Mouse (Mus musculus) midbrain, embryonic 16.5 days (tissue): ENCODE measurements around the gene Rtl4. TPM values are rescaled to one million over a fixed set of nuclear protein-coding genes. Genes with fewer than 3 reads are reported as not detected.

Source experiments
- ATAC-seq: fragments of 200-750 bp; cut with Nextera tagmentation; 2 replicates; pipeline ENCODE4 v1.8.0; 2017; ENCODE audit warnings: moderate TSS enrichment
- H3K27ac ChIP-seq: fragments of 300-500 bp; sonication (generic); 2 replicates; pipeline ENCODE4 v1.5.1; 2014; ENCODE audit warnings: mild to moderate bottlenecking, low read length, mixed read lengths
- H3K27me3 ChIP-seq: fragments of 300-500 bp; sonication (generic); 2 replicates; pipeline ENCODE4 v1.6.1; 2014; ENCODE audit warnings: low read depth, low read length, mixed read lengths; ENCODE audit not compliant: control insufficient read depth, insufficient read depth
- H3K36me3 ChIP-seq: fragments of 300-500 bp; sonication (generic); 2 replicates; pipeline ENCODE4 v1.6.1; 2014; ENCODE audit warnings: mild to moderate bottlenecking, low read length, moderate library complexity, mixed read lengths; ENCODE audit not compliant: control insufficient read depth, insufficient read depth
- H3K4me1 ChIP-seq: fragments of 300-500 bp; sonication (generic); 2 replicates; pipeline ENCODE4 v1.6.1; 2014; ENCODE audit warnings: mild to moderate bottlenecking, low read length, mixed read lengths; ENCODE audit not compliant: control insufficient read depth, insufficient read depth
- H3K4me2 ChIP-seq: fragments of 300-500 bp; sonication (generic); 2 replicates; pipeline ENCODE4 v1.6.1; 2014; ENCODE audit warnings: mild to moderate bottlenecking, low read length, mixed read lengths
- H3K4me3 ChIP-seq: fragments of 300-500 bp; sonication (generic); 2 replicates; pipeline ENCODE4 v1.5.1; 2014; ENCODE audit warnings: low read depth, mild to moderate bottlenecking, low read length, moderate library complexity, mixed read lengths
- H3K9ac ChIP-seq: fragments of 300-500 bp; sonication (generic); 2 replicates; pipeline ENCODE4 v1.6.1; 2014; ENCODE audit warnings: low read depth, low read length, mixed read lengths
- H3K9me3 ChIP-seq: fragments of 300-500 bp; sonication (generic); replicated peaks from 2 replicates; pipeline ENCODE4 v1.6.1; 2014; ENCODE audit warnings: mild to moderate bottlenecking, low read length, mixed read lengths; ENCODE audit not compliant: control insufficient read depth, poor library complexity, severe bottlenecking
- WGBS: fragments of 180-500 bp; shearing (Covaris S2); extraction: QIAGEN DNeasy Blood & Tissue Kit; methylation state at CpG from one replicate; pipeline ENCODE4 v1.1.7; 2014; 5-methylcytosine and 5-hydroxymethylcytosine counted together
- microRNA counts: library from miRNA; unstranded; fragments of <30 nt; microRNA quantifications from one replicate; lab custom pipeline; 2016
- microRNA-seq: library from miRNA; unstranded; fragments of <30 nt; microRNA quantifications from one replicate; pipeline ENCODE4, GENCODE M21; 2017
- polyA plus RNA-seq: library from polyadenylated mRNA; unstranded; fragments of >200 nt; fragmentation: Nextera tagmentation; extraction: Ambion mirVana; gene quantifications from 2 replicates; pipeline ENCODE4 v1.2.1, GENCODE M21; 2015

The Rtl4 gene
- polyA plus RNA-seq, 1 experiment from 2014 or later = 1.2 TPM

GRCm38 (mm10) chrX:144747528-144748049 is 58.9 kb downstream of the Rtl4 start:
- no peak for ATAC-seq
- H3K4me1 ChIP-seq = no peaks in the 10 kb centered on the region
- no peak overlapping the region for H3K27ac ChIP-seq
- no peaks in the 10 kb centered on the region for H3K9me3 ChIP-seq
- H3K9ac ChIP-seq = no peak overlapping the region
- no peak overlapping the region for H3K4me2 ChIP-seq
- H3K36me3 ChIP-seq = no peaks in the 10 kb centered on the region
- H3K4me3 ChIP-seq = no peak overlapping the region
- H3K27me3 ChIP-seq = no peaks in the 10 kb centered on the region
- 85% methylated on average over 3 of the region's 3 CpGs for WGBS

- Histone ChIP-seq H3K36me3 (no peaks in the 10 kb centered on the region), H3K9ac (no peak overlapping the region), H3K4me2 (no peak overlapping the region), H3K9me3 (no peaks in the 10 kb centered on the region), H3K27ac (no peak overlapping the region), H3K4me1 (no peaks in the 10 kb centered on the region), H3K4me3 (no peak overlapping the region), H3K27me3 (no peaks in the 10 kb centered on the region)
- WGBS = 66% methylated on average over 2 of the region's 2 CpGs
- ATAC-seq = no peak
Observed at GRCm38 (mm10) chrX:144986980-144987379, 298.3 kb downstream of the Rtl4 start.

- no peak overlapping the region for H3K27ac ChIP-seq
- WGBS = 22% methylated on average over 2 of the region's 2 CpGs
- no peak overlapping the region for H3K9ac ChIP-seq
- H3K4me2 ChIP-seq = no peak overlapping the region
- ATAC-seq = 0 out of 2 replicates have a peak, but pooled peaks have one; percentile 54
- no peaks in the 10 kb centered on the region for H3K27me3 ChIP-seq
- H3K9me3 ChIP-seq = no peaks in the 10 kb centered on the region
- H3K36me3 ChIP-seq = no peaks in the 10 kb centered on the region
- no peaks in the 10 kb centered on the region for H3K4me1 ChIP-seq
- H3K4me3 ChIP-seq = no peak overlapping the region
Observed at GRCm38 (mm10) chrX:145065484-145065913, 376.8 kb downstream of the Rtl4 start.

GRCm38 (mm10) chrX:145089802-145090201 is 401.1 kb downstream of the Rtl4 start:
- Histone ChIP-seq H3K4me1 (no peaks in the 10 kb centered on the region), H3K36me3 (no peaks in the 10 kb centered on the region), H3K27me3 (no peaks in the 10 kb centered on the region), H3K9ac (no peak overlapping the region), H3K27ac (no peak overlapping the region), H3K4me2 (no peak overlapping the region), H3K4me3 (no peak overlapping the region), H3K9me3 (no peaks in the 10 kb centered on the region)
- no peak for ATAC-seq

- ATAC-seq = no peak
Observed at GRCm38 (mm10) chrX:145090360-145090759, 401.7 kb downstream of the Rtl4 start.

GRCm38 (mm10) chrX:145090964-145091363 is 402.3 kb downstream of the Rtl4 start:
- H3K4me3 ChIP-seq = no peak overlapping the region
- no peak overlapping the region for H3K4me2 ChIP-seq
- no peak overlapping the region for H3K9ac ChIP-seq
- no peak for ATAC-seq
- no peaks in the 10 kb centered on the region for H3K36me3 ChIP-seq
- H3K9me3 ChIP-seq = no peaks in the 10 kb centered on the region
- H3K27ac ChIP-seq = no peak overlapping the region
- H3K4me1 ChIP-seq = no peaks in the 10 kb centered on the region
- no peaks in the 10 kb centered on the region for H3K27me3 ChIP-seq
- 89% methylated on average over 2 of the region's 2 CpGs for WGBS

More at GRCm38 (mm10) chrX:145090360-145090759, 401.7 kb downstream of the Rtl4 start:
- Histone ChIP-seq H3K36me3 (no peaks in the 10 kb centered on the region), H3K4me1 (no peaks in the 10 kb centered on the region), H3K27ac (no peak overlapping the region), H3K9ac (no peak overlapping the region), H3K4me3 (no peak overlapping the region), H3K27me3 (no peaks in the 10 kb centered on the region), H3K9me3 (no peaks in the 10 kb centered on the region), H3K4me2 (no peak overlapping the region)
- 81% methylated on average over 3 of the region's 3 CpGs for WGBS

MicroRNAs encoded within 50 kb of the gene (microRNA counts, 519-probe panel; counts per million panel counts)
- microRNA mmu-miR-3472 (lab: Ali Mortazavi, UCI) = 1,856 counts per million, percentile 40 among the panel's probes with 10 or more counts

Small RNA genes lying within 50 kb of the gene (microRNA-seq; reads per million reads assigned to microRNA genes)
- not detected for gene Mir3472

Other genes starting within 250 kb of the Rtl4 start
- gene Trpc5os, start 232.3 kb upstream of the Rtl4 start, polyA plus RNA-seq = 0.06 TPM in 1 of 2 replicates, not detected in the other
- 2.6 and 3.4 TPM in 2 replicates for gene Trpc5, start 727 bp upstream of the Rtl4 start, polyA plus RNA-seq